Mouse (Mus musculus): ENCODE data around the gene Elovl5. TPM values are rescaled to one million over a fixed set of nuclear protein-coding genes. Genes with fewer than 3 reads are reported as not detected.
A peak's percentile ranks its signal among the peaks of the same experiment; 100 is the strongest.

Gene Elovl5
- polyA plus RNA-seq, 1 experiment from 2014 or later, result 61.6 TPM

GRCm38 (mm10) chr9:77930860-77931184 lies 13.7 kb downstream of the Elovl5 start:
- 47% methylated on average over 4 of the region's 4 CpGs for WGBS
- H3K4me2 ChIP-seq, result no peak overlapping the region
- H3K27me3 ChIP-seq, result no peaks in the 10 kb centered on the region
- no peak overlapping the region for H3K9ac ChIP-seq
- H3K27ac ChIP-seq, result no peak overlapping the region
- no peaks in the 10 kb centered on the region for H3K36me3 ChIP-seq (ENCODE audit: poor library complexity, severe bottlenecking)
- H3K4me3 ChIP-seq, result no peak overlapping the region
- no peaks in the 10 kb centered on the region for H3K9me3 ChIP-seq (replicated peaks)
- no peak for ATAC-seq
- H3K4me1 ChIP-seq, result peaks cover 33% of the 10 kb centered on the region

- no peaks in the 10 kb centered on the region for H3K36me3 ChIP-seq (ENCODE audit: poor library complexity, severe bottlenecking)
- H3K27me3 ChIP-seq, result no peaks in the 10 kb centered on the region
- peaks cover 33% of the 10 kb centered on the region for H3K4me1 ChIP-seq
- H3K9ac ChIP-seq, result peak overlapping the region; percentile 10; the same call in 1 of the 2 replicates
- H3K4me3 ChIP-seq, result no peak overlapping the region
- no peak overlapping the region for H3K4me2 ChIP-seq
- no peaks in the 10 kb centered on the region for H3K9me3 ChIP-seq (replicated peaks)
- WGBS, result 75% methylated on average over 5 of the region's 5 CpGs
- no peak overlapping the region for H3K27ac ChIP-seq
- ATAC-seq, result no peak
Measured at GRCm38 (mm10) chr9:77931740-77932139, 14.6 kb downstream of the Elovl5 start.

- no peak overlapping the region for H3K4me2 ChIP-seq
- 70% methylated on average over 10 of the region's 10 CpGs for WGBS
- peaks cover 42% of the 10 kb centered on the region for H3K4me1 ChIP-seq
- no peaks in the 10 kb centered on the region for H3K36me3 ChIP-seq (ENCODE audit: poor library complexity, severe bottlenecking)
- H3K9me3 ChIP-seq (replicated peaks), result no peaks in the 10 kb centered on the region
- no peaks in the 10 kb centered on the region for H3K27me3 ChIP-seq
- H3K9ac ChIP-seq, result no peak overlapping the region
- no peak overlapping the region for H3K27ac ChIP-seq
- no peak for ATAC-seq
- no peak overlapping the region for H3K4me3 ChIP-seq
Measured at GRCm38 (mm10) chr9:77935818-77936611, 18.9 kb downstream of the Elovl5 start.

- WGBS, result 80% methylated on average over 11 of the region's 11 CpGs
- ATAC-seq, result no peak
- Histone ChIP-seq H3K27me3 (no peaks in the 10 kb centered on the region), H3K27ac (no peak overlapping the region), H3K4me2 (no peak overlapping the region), H3K4me3 (no peak overlapping the region), H3K9me3 (replicated peaks) (no peaks in the 10 kb centered on the region), H3K4me1 (peaks cover 35% of the 10 kb centered on the region), H3K36me3 (ENCODE audit: poor library complexity, severe bottlenecking) (no peaks in the 10 kb centered on the region), H3K9ac (no peak overlapping the region)
Measured at GRCm38 (mm10) chr9:77937875-77938274, 20.7 kb downstream of the Elovl5 start.

GRCm38 (mm10) chr9:77938761-77939553 lies 21.8 kb downstream of the Elovl5 start:
- Histone ChIP-seq H3K27me3 (no peaks in the 10 kb centered on the region), H3K4me3 (no peak overlapping the region), H3K4me1 (peaks cover 35% of the 10 kb centered on the region), H3K9ac (no peak overlapping the region), H3K4me2 (no peak overlapping the region), H3K9me3 (replicated peaks) (no peaks in the 10 kb centered on the region), H3K36me3 (ENCODE audit: poor library complexity, severe bottlenecking) (no peaks in the 10 kb centered on the region), H3K27ac (no peak overlapping the region)
- 70% methylated on average over 13 of the region's 13 CpGs for WGBS
- ATAC-seq, result peak; percentile 93

- peaks cover 35% of the 10 kb centered on the region for H3K4me1 ChIP-seq
- no peaks in the 10 kb centered on the region for H3K27me3 ChIP-seq
- ATAC-seq, result no peak
- H3K4me3 ChIP-seq, result no peak overlapping the region
- H3K9ac ChIP-seq, result no peak overlapping the region
- no peak overlapping the region for H3K27ac ChIP-seq
- H3K4me2 ChIP-seq, result no peak overlapping the region
- WGBS, result 80% methylated on average over 5 of the region's 5 CpGs
- no peaks in the 10 kb centered on the region for H3K36me3 ChIP-seq (ENCODE audit: poor library complexity, severe bottlenecking)
- no peaks in the 10 kb centered on the region for H3K9me3 ChIP-seq (replicated peaks)
Measured at GRCm38 (mm10) chr9:77939554-77939920, 22.4 kb downstream of the Elovl5 start.

- H3K4me1 ChIP-seq, result peaks cover 35% of the 10 kb centered on the region
- no peak overlapping the region for H3K4me2 ChIP-seq
- H3K27me3 ChIP-seq, result no peaks in the 10 kb centered on the region
- WGBS, result 51% methylated on average over 6 of the region's 6 CpGs
- H3K4me3 ChIP-seq, result no peak overlapping the region
- H3K9ac ChIP-seq, result no peak overlapping the region
- no peaks in the 10 kb centered on the region for H3K9me3 ChIP-seq (replicated peaks)
- H3K36me3 ChIP-seq (ENCODE audit: poor library complexity, severe bottlenecking), result no peaks in the 10 kb centered on the region
- H3K27ac ChIP-seq, result no peak overlapping the region
- ATAC-seq, result no peak
Measured at GRCm38 (mm10) chr9:77941058-77941457, 23.9 kb downstream of the Elovl5 start.

GRCm38 (mm10) chr9:77941836-77942235 lies 24.7 kb downstream of the Elovl5 start:
- H3K27me3 ChIP-seq, result no peaks in the 10 kb centered on the region
- H3K36me3 ChIP-seq (ENCODE audit: poor library complexity, severe bottlenecking), result no peaks in the 10 kb centered on the region
- H3K4me3 ChIP-seq, result no peak overlapping the region
- no peaks in the 10 kb centered on the region for H3K9me3 ChIP-seq (replicated peaks)
- H3K4me2 ChIP-seq, result no peak overlapping the region
- no peak overlapping the region for H3K9ac ChIP-seq
- ATAC-seq, result no peak
- WGBS, result 77% methylated on average over 9 of the region's 9 CpGs
- H3K27ac ChIP-seq, result no peak overlapping the region
- H3K4me1 ChIP-seq, result peaks cover 35% of the 10 kb centered on the region

- WGBS, result 77% methylated on average over 10 of the region's 10 CpGs
- H3K27me3 ChIP-seq, result no peaks in the 10 kb centered on the region
- no peaks in the 10 kb centered on the region for H3K36me3 ChIP-seq (ENCODE audit: poor library complexity, severe bottlenecking)
- H3K9me3 ChIP-seq (replicated peaks), result no peaks in the 10 kb centered on the region
- no peak overlapping the region for H3K27ac ChIP-seq
- no peak overlapping the region for H3K9ac ChIP-seq
- H3K4me1 ChIP-seq, result peaks cover 35% of the 10 kb centered on the region
- no peak for ATAC-seq
- no peak overlapping the region for H3K4me3 ChIP-seq
- H3K4me2 ChIP-seq, result no peak overlapping the region
Measured at GRCm38 (mm10) chr9:77942411-77942810, 25.2 kb downstream of the Elovl5 start.

- Histone ChIP-seq H3K27me3 (no peaks in the 10 kb centered on the region), H3K9ac (no peak overlapping the region), H3K27ac (no peak overlapping the region), H3K9me3 (replicated peaks) (no peaks in the 10 kb centered on the region), H3K4me1 (peaks cover 31% of the 10 kb centered on the region), H3K36me3 (ENCODE audit: poor library complexity, severe bottlenecking) (no peaks in the 10 kb centered on the region), H3K4me2 (no peak overlapping the region), H3K4me3 (no peak overlapping the region)
- WGBS, result 85% methylated on average over 2 of the region's 2 CpGs
- no peak for ATAC-seq
Measured at GRCm38 (mm10) chr9:77943316-77943715, 26.2 kb downstream of the Elovl5 start.

- peaks cover 22% of the 10 kb centered on the region for H3K4me1 ChIP-seq
- H3K36me3 ChIP-seq (ENCODE audit: poor library complexity, severe bottlenecking), result no peaks in the 10 kb centered on the region
- no peak for ATAC-seq
- H3K9me3 ChIP-seq (replicated peaks), result no peaks in the 10 kb centered on the region
- H3K9ac ChIP-seq, result no peak overlapping the region
- no peaks in the 10 kb centered on the region for H3K27me3 ChIP-seq
- H3K4me3 ChIP-seq, result no peak overlapping the region
- H3K4me2 ChIP-seq, result no peak overlapping the region
- WGBS, result 91% methylated on average over 3 of the region's 3 CpGs
- no peak overlapping the region for H3K27ac ChIP-seq
Measured at GRCm38 (mm10) chr9:77944195-77944594, 27.0 kb downstream of the Elovl5 start.

GRCm38 (mm10) chr9:77945792-77946666 lies 28.9 kb downstream of the Elovl5 start:
- 87% methylated on average over 6 of the region's 6 CpGs for WGBS
- ATAC-seq, result no peak
- Histone ChIP-seq H3K9ac (no peak overlapping the region), H3K36me3 (ENCODE audit: poor library complexity, severe bottlenecking) (no peaks in the 10 kb centered on the region), H3K4me2 (no peak overlapping the region), H3K4me1 (peaks cover 16% of the 10 kb centered on the region), H3K4me3 (no peak overlapping the region), H3K9me3 (replicated peaks) (no peaks in the 10 kb centered on the region), H3K27me3 (no peaks in the 10 kb centered on the region), H3K27ac (no peak overlapping the region)

Measured in forebrain, embryonic 13.5 days (tissue).